Mouse (Mus musculus): ENCODE data around the gene Atxn1l. TPM values are rescaled to one million over a fixed set of nuclear protein-coding genes. Genes with fewer than 3 reads are reported as not detected.

Gene Atxn1l
- polyA plus RNA-seq, 1 experiment from 2014 or later: 4.6 TPM

GRCm38 (mm10) chr8:109706076-109706873, 31.3 kb downstream of the Atxn1l start:
- Histone ChIP-seq H3K4me2 (replicated peaks) (peak overlapping the region; percentile 76), H3K4me1 (replicated peaks; ENCODE audit: control insufficient read depth, insufficient read depth, low read length) (peaks cover 29% of the 10 kb centered on the region), H3K4me3 (replicated peaks; ENCODE audit: low read length) (peak overlapping the region; percentile 94), H3K36me3 (replicated peaks; ENCODE audit: control insufficient read depth, insufficient read depth) (peaks cover 39% of the 10 kb centered on the region), H3K27me3 (ENCODE audit: control insufficient read depth, insufficient read depth, low read length) (no peaks in the 10 kb centered on the region), H3K9me3 (ENCODE audit: control insufficient read depth, low read length) (no peaks in the 10 kb centered on the region), H3K9ac (peak overlapping the region; percentile 100), H3K27ac (peak overlapping the region; percentile 99)
- ATAC-seq (ENCODE audit: low FRiP score) (peak; percentile 42; the same call in 1 of the 2 replicates), DNase-seq (ENCODE audit: low spot score) (peak; percentile 36)
- under 1% methylated on average over 26 of the region's 30 CpGs for WGBS

DNA sequence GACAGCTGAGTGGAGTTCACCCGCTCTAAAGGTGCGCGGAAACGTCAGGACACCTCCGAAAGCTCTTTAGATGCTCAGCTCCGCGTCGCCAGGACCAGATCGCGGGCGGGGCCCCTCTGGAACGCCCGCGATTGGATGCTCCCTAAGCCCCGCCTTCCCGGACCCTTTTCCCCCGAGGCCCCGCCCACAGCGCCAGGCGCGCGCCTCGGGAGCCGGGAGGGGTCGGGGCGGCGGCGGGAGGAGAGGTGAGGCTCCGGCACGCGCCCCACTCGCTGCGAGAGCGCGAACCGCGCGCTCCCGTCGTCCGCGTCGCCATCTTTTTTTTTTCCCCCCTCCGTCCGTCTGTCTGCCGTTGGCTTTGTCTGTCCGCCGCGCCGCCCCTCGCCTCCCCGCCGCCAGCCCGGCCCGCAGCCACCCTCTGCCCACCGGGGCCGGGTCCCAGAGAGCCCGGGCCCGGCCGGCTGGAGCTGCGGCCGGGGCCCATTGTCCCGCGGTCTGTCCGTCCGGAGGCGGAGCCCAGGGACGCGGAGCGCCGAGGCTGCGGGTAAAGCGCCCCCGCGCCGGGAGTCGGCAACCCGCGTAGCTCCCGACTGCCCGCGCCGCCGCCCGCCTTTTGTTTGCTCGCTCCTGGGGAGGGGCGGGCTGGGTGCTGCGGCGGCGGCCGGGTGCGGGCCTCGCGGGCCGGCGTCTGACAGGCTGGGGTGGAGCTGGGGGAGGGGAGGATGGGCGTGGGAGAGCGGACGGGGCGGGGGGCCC, 32.0 kb downstream of the Atxn1l start, which contains the start of gene Zfp821:
TSS of gene Zfp821 (plus strand) at position 227 of the 756 bp plus-strand sequence.
- ATAC-seq (ENCODE audit: low FRiP score): peak; percentile 89
- peak; percentile 97 for DNase-seq (ENCODE audit: low spot score)
- Histone ChIP-seq H3K4me2 (replicated peaks) (peak within 1 kb of the TSS; percentile 76), H3K36me3 (replicated peaks; ENCODE audit: control insufficient read depth, insufficient read depth) (peaks cover 31% of the 10 kb centered on the region), H3K9me3 (ENCODE audit: control insufficient read depth, low read length) (no peaks in the 10 kb centered on the region), H3K4me3 (replicated peaks; ENCODE audit: low read length) (peak within 1 kb of the TSS; percentile 94), H3K27me3 (ENCODE audit: control insufficient read depth, insufficient read depth, low read length) (no peaks in the 10 kb centered on the region), H3K9ac (peak within 1 kb of the TSS; percentile 100), H3K27ac (peak within 1 kb of the TSS; percentile 99), H3K4me1 (replicated peaks; ENCODE audit: control insufficient read depth, insufficient read depth, low read length) (peaks cover 29% of the 10 kb centered on the region)
- under 1% methylated on average over 77 of the region's 100 CpGs for WGBS

- Histone ChIP-seq H3K4me1 (replicated peaks; ENCODE audit: control insufficient read depth, insufficient read depth, low read length) (peaks cover 29% of the 10 kb centered on the region), H3K9me3 (ENCODE audit: control insufficient read depth, low read length) (no peaks in the 10 kb centered on the region), H3K9ac (peak overlapping the region; percentile 100), H3K36me3 (replicated peaks; ENCODE audit: control insufficient read depth, insufficient read depth) (peaks cover 23% of the 10 kb centered on the region), H3K27ac (0 out of 2 replicates have a peak overlapping the region, but pooled peaks have one; percentile 41), H3K4me2 (replicated peaks) (peak overlapping the region; percentile 76), H3K4me3 (replicated peaks; ENCODE audit: low read length) (peak overlapping the region; percentile 94), H3K27me3 (ENCODE audit: control insufficient read depth, insufficient read depth, low read length) (no peaks in the 10 kb centered on the region)
- ATAC-seq (ENCODE audit: low FRiP score) (no peak; the same call in 1 of the 2 replicates), DNase-seq (ENCODE audit: low spot score) (no peak)
- 15% methylated on average over 24 of the region's 24 CpGs for WGBS
These were observed 32.8 kb downstream of the Atxn1l start for GRCm38 (mm10) chr8:109704565-109705319.

GRCm38 (mm10) chr8:109698477-109698876, 39.1 kb downstream of the Atxn1l start:
- DNase-seq (ENCODE audit: low spot score): no peak
- H3K27me3 ChIP-seq (ENCODE audit: control insufficient read depth, insufficient read depth, low read length): no peaks in the 10 kb centered on the region
- no peak overlapping the region for H3K27ac ChIP-seq
- ATAC-seq (ENCODE audit: low FRiP score): no peak
- peaks cover 8% of the 10 kb centered on the region; the same call in 1 of the 2 replicates for H3K4me1 ChIP-seq (replicated peaks; ENCODE audit: control insufficient read depth, insufficient read depth, low read length)
- WGBS: 84% methylated on average over 3 of the region's 3 CpGs
- H3K36me3 ChIP-seq (replicated peaks; ENCODE audit: control insufficient read depth, insufficient read depth): no peaks in the 10 kb centered on the region
- H3K9me3 ChIP-seq (ENCODE audit: control insufficient read depth, low read length): no peaks in the 10 kb centered on the region
- no peak overlapping the region for H3K9ac ChIP-seq
- no peak overlapping the region for H3K4me3 ChIP-seq (replicated peaks; ENCODE audit: low read length)
- H3K4me2 ChIP-seq (replicated peaks): no peak overlapping the region

DNA sequence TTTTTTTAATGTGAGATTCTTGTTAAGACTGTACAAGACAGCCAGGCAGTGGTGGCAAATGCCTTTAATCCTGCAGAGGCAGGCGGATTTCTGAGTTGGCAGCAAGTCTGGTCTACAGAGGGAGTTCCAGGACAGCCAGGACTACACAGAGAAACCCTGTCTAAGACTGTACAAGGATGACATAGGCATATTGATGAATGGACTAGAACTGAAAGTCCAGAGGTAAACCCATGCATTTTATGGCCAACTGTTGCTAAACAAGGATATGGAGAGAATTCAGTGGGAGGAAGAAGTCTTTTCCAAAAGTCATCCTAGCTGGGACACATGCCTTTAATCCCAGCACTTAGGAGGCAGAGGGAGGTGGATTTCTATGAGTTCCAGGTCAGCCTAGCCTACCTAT, 39.8 kb downstream of the Atxn1l start:
- H3K4me1 ChIP-seq (replicated peaks; ENCODE audit: control insufficient read depth, insufficient read depth, low read length): peaks cover 8% of the 10 kb centered on the region; the same call in 1 of the 2 replicates
- H3K27me3 ChIP-seq (ENCODE audit: control insufficient read depth, insufficient read depth, low read length): no peaks in the 10 kb centered on the region
- no peaks in the 10 kb centered on the region for H3K36me3 ChIP-seq (replicated peaks; ENCODE audit: control insufficient read depth, insufficient read depth)
- no peak overlapping the region for H3K4me3 ChIP-seq (replicated peaks; ENCODE audit: low read length)
- 69% methylated on average over 1 of the region's 1 CpGs for WGBS
- no peak overlapping the region for H3K9ac ChIP-seq
- no peak overlapping the region for H3K27ac ChIP-seq
- no peak for ATAC-seq (ENCODE audit: low FRiP score)
- DNase-seq (ENCODE audit: low spot score): no peak
- H3K9me3 ChIP-seq (ENCODE audit: control insufficient read depth, low read length): no peaks in the 10 kb centered on the region
- no peak overlapping the region for H3K4me2 ChIP-seq (replicated peaks)

GRCm38 (mm10) chr8:109694154-109694553, 43.4 kb downstream of the Atxn1l start:
- DNase-seq (ENCODE audit: low spot score): no peak
- H3K27ac ChIP-seq: peak overlapping the region; percentile 82; the same call in 1 of the 2 replicates
- peak overlapping the region; percentile 90; the same call in 1 of the 2 replicates for H3K9ac ChIP-seq
- H3K4me2 ChIP-seq (replicated peaks): peak overlapping the region; percentile 65
- ATAC-seq (ENCODE audit: low FRiP score): no peak
- WGBS: 61% methylated on average over 6 of the region's 6 CpGs
- H3K36me3 ChIP-seq (replicated peaks; ENCODE audit: control insufficient read depth, insufficient read depth): no peaks in the 10 kb centered on the region
- no peaks in the 10 kb centered on the region for H3K9me3 ChIP-seq (ENCODE audit: control insufficient read depth, low read length)
- H3K4me3 ChIP-seq (replicated peaks; ENCODE audit: low read length): peak overlapping the region; percentile 94
- peaks cover 27% of the 10 kb centered on the region for H3K4me1 ChIP-seq (replicated peaks; ENCODE audit: control insufficient read depth, insufficient read depth, low read length)
- H3K27me3 ChIP-seq (ENCODE audit: control insufficient read depth, insufficient read depth, low read length): no peaks in the 10 kb centered on the region

GRCm38 (mm10) chr8:109693146-109693900, 44.2 kb downstream of the Atxn1l start, which contains the start of gene Ist1:
Ist1 (minus strand) TSS chr8:109693260.
- H3K9ac ChIP-seq: peak within 1 kb of the TSS; percentile 90
- peak; percentile 98 for ATAC-seq (ENCODE audit: low FRiP score)
- peak; percentile 100 for DNase-seq (ENCODE audit: low spot score)
- H3K27ac ChIP-seq: peak within 1 kb of the TSS; percentile 82
- under 1% methylated on average over 57 of the region's 57 CpGs for WGBS
- no peaks in the 10 kb centered on the region for H3K36me3 ChIP-seq (replicated peaks; ENCODE audit: control insufficient read depth, insufficient read depth)
- H3K4me3 ChIP-seq (replicated peaks; ENCODE audit: low read length): peak within 1 kb of the TSS; percentile 94
- peaks cover 27% of the 10 kb centered on the region for H3K4me1 ChIP-seq (replicated peaks; ENCODE audit: control insufficient read depth, insufficient read depth, low read length)
- H3K27me3 ChIP-seq (ENCODE audit: control insufficient read depth, insufficient read depth, low read length): no peaks in the 10 kb centered on the region
- H3K4me2 ChIP-seq (replicated peaks): peak within 1 kb of the TSS; percentile 90
- no peaks in the 10 kb centered on the region for H3K9me3 ChIP-seq (ENCODE audit: control insufficient read depth, low read length)

DNA sequence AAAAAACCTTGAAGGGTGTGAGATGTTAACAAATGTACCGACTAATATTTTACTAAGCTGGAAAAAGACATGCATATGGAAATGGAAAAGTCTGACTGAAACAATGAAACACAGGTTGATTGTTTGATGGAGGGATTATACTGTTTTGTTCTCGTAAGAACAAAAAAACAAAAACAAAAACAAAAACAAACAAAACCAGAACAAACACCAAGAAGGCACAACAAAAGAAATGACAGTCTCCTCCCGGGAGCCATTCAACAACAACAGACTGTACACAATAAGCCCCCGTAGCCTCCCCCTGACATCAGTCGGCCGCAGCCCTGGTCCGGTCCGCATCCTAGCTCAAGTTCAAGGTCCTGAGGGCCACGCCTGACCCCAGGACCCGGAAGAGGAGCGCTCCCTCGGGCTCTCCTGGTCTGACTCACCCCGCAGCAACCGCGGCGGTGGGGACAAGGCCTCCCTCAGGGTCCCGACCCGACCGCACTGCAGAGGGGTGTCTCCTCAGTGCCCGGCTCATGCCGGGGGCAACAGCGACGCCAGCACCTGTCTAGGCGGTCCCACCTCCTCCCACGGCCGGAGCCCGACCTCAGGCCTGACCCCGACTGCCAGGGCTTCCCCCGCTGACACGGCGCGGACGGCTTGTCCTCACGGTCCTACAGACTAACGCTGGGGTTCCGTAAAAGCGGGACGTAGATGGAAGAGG, 44.9 kb downstream of the Atxn1l start:
- peak overlapping the region; percentile 94 for H3K4me3 ChIP-seq (replicated peaks; ENCODE audit: low read length)
- no peaks in the 10 kb centered on the region for H3K9me3 ChIP-seq (ENCODE audit: control insufficient read depth, low read length)
- H3K4me1 ChIP-seq (replicated peaks; ENCODE audit: control insufficient read depth, insufficient read depth, low read length): peaks cover 27% of the 10 kb centered on the region
- peak overlapping the region; percentile 76 for H3K27ac ChIP-seq
- ATAC-seq (ENCODE audit: low FRiP score) (peak; percentile 69), DNase-seq (ENCODE audit: low spot score) (no peak)
- under 1% methylated on average over 37 of the region's 38 CpGs for WGBS
- peak overlapping the region; percentile 90 for H3K4me2 ChIP-seq (replicated peaks)
- H3K27me3 ChIP-seq (ENCODE audit: control insufficient read depth, insufficient read depth, low read length): no peaks in the 10 kb centered on the region
- peak overlapping the region; percentile 90 for H3K9ac ChIP-seq
- no peaks in the 10 kb centered on the region for H3K36me3 ChIP-seq (replicated peaks; ENCODE audit: control insufficient read depth, insufficient read depth)
